Mouse (Mus musculus) kidney, embryonic 15.5 days (tissue): Measurements from ENCODE around the gene Arl2. TPM values are rescaled to one million over a fixed set of nuclear protein-coding genes. Genes with fewer than 3 reads are reported as not detected.
A peak's percentile ranks its signal among the peaks of the same experiment; 100 is the strongest.

ENCODE experiments used
- ATAC-seq: fragments of 200-750 bp; cut with Nextera tagmentation; replicated peaks from 2 replicates; pipeline ENCODE4 v1.8.0; 2017; ENCODE audit warnings: moderate TSS enrichment; ENCODE audit not compliant: low FRiP score
- H3K27ac ChIP-seq: fragments of 300-500 bp; sonication (generic); 2 replicates; pipeline ENCODE4 v1.5.1; 2015; ENCODE audit warnings: mild to moderate bottlenecking, inconsistent platforms
- H3K27me3 ChIP-seq: fragments of 300-500 bp; sonication (generic); 2 replicates; pipeline ENCODE4 v1.6.1; 2015; ENCODE audit warnings: inconsistent platforms
- H3K36me3 ChIP-seq: fragments of 300-500 bp; sonication (generic); 2 replicates; pipeline ENCODE4 v1.6.1; 2015; ENCODE audit warnings: inconsistent platforms
- H3K4me1 ChIP-seq: fragments of 300-500 bp; sonication (generic); 2 replicates; pipeline ENCODE4 v1.6.1; 2015; ENCODE audit warnings: inconsistent platforms
- H3K4me2 ChIP-seq: fragments of 300-500 bp; sonication (generic); 2 replicates; pipeline ENCODE4 v1.6.1; 2015; ENCODE audit warnings: moderate library complexity, mild to moderate bottlenecking, inconsistent platforms
- H3K4me3 ChIP-seq: fragments of 300-500 bp; sonication (generic); replicated peaks from 2 replicates; pipeline ENCODE4 v1.5.1; 2015; ENCODE audit warnings: mild to moderate bottlenecking, inconsistent platforms
- H3K9ac ChIP-seq: fragments of 300-500 bp; sonication (generic); 2 replicates; pipeline ENCODE4 v1.6.1; 2015; ENCODE audit warnings: mild to moderate bottlenecking, inconsistent platforms
- H3K9me3 ChIP-seq: fragments of 300-500 bp; sonication (generic); replicated peaks from 2 replicates; pipeline ENCODE4 v1.6.1; 2016; ENCODE audit warnings: inconsistent platforms
- WGBS: fragments of 180-500 bp; shearing (Covaris S2); methylation state at CpG from one replicate; pipeline ENCODE4 v1.1.7; 2015; ENCODE audit warnings: mixed read lengths; 5-methylcytosine and 5-hydroxymethylcytosine counted together
- polyA plus RNA-seq: library from polyadenylated mRNA; unstranded; fragments of >200 nt; fragmentation: Nextera tagmentation; extraction: Ambion mirVana; gene quantifications from 2 replicates; pipeline ENCODE4 v1.2.1, GENCODE M21; 2015

Gene Arl2
- polyA plus RNA-seq, 1 experiment from 2014 or later: 113 TPM

GRCm38 (mm10) chr19:6097847-6098246 lies 43.5 kb downstream of the Arl2 start:
- WGBS: 86% methylated on average over 3 of the region's 3 CpGs
- Histone ChIP-seq H3K4me3 (no peak overlapping the region), H3K4me1 (no peaks in the 10 kb centered on the region), H3K27me3 (no peaks in the 10 kb centered on the region), H3K36me3 (peaks cover 60% of the 10 kb centered on the region), H3K9ac (no peak overlapping the region), H3K27ac (no peak overlapping the region), H3K4me2 (no peak overlapping the region), H3K9me3 (no peaks in the 10 kb centered on the region)
- ATAC-seq: no peak

DNA sequence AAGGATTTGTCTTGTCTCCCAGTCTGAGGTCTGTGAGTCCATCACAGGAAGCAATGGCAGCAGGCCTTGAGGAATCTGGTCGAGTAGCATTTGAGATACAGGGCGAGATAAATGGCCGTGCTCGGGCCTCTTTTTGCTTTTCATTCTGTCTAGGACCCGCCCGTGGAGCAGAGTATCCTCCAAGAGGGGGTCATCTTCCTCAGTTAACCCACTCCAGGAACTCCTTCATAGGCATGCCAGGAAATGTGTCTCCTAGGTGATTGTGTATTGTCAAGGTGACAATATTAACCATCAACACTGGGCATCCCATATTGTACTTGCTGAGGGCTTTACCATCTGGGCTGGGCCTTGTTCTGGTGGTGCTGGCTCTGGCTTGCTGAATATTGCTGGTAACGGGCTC lies 47.2 kb downstream of the Arl2 start, which contains the start of gene AC131692.1:
TSS of gene AC131692.1 (plus strand) at position 301 of the 400 bp plus-strand sequence.
- WGBS: 86% methylated on average over 7 of the region's 7 CpGs
- no peak for ATAC-seq

GRCm38 (mm10) chr19:6088841-6089240 lies 52.5 kb downstream of the Arl2 start:
- Histone ChIP-seq H3K27ac (no peak overlapping the region), H3K4me1 (peaks cover 15% of the 10 kb centered on the region), H3K9me3 (no peaks in the 10 kb centered on the region), H3K4me2 (no peak overlapping the region), H3K9ac (no peak overlapping the region), H3K36me3 (peaks cover 77% of the 10 kb centered on the region), H3K4me3 (no peak overlapping the region), H3K27me3 (no peaks in the 10 kb centered on the region)
- no peak for ATAC-seq
- 91% methylated on average over 13 of the region's 13 CpGs for WGBS

More for the DNA sequence above, 47.2 kb downstream of the Arl2 start, which contains the start of gene AC131692.1:
- no peak within 1 kb of the TSS for H3K4me2 ChIP-seq
- H3K36me3 ChIP-seq: peaks cover 86% of the 10 kb centered on the region
- no peak within 1 kb of the TSS for H3K9ac ChIP-seq
- H3K4me1 ChIP-seq: no peaks in the 10 kb centered on the region
- H3K4me3 ChIP-seq: no peak within 1 kb of the TSS
- H3K27me3 ChIP-seq: no peaks in the 10 kb centered on the region
- no peaks in the 10 kb centered on the region for H3K9me3 ChIP-seq
- H3K27ac ChIP-seq: no peak within 1 kb of the TSS

GRCm38 (mm10) chr19:6085417-6085879 lies 55.9 kb downstream of the Arl2 start:
- under 1% methylated on average over 17 of the region's 17 CpGs for WGBS
- peak overlapping the region; percentile 67 for H3K9ac ChIP-seq
- peak overlapping the region; percentile 72 for H3K27ac ChIP-seq
- H3K27me3 ChIP-seq: no peaks in the 10 kb centered on the region
- peak overlapping the region; percentile 80 for H3K4me2 ChIP-seq
- ATAC-seq: peak; percentile 81
- peaks cover 23% of the 10 kb centered on the region for H3K4me1 ChIP-seq
- H3K4me3 ChIP-seq: peak overlapping the region; percentile 64
- H3K9me3 ChIP-seq: no peaks in the 10 kb centered on the region
- H3K36me3 ChIP-seq: peaks cover 73% of the 10 kb centered on the region

- H3K4me1 ChIP-seq: peaks cover 23% of the 10 kb centered on the region
- no peaks in the 10 kb centered on the region for H3K27me3 ChIP-seq
- peak within 1 kb of the TSS; percentile 67 for H3K9ac ChIP-seq
- WGBS: under 1% methylated on average over 58 of the region's 58 CpGs
- peaks cover 73% of the 10 kb centered on the region for H3K36me3 ChIP-seq
- H3K4me3 ChIP-seq: peak within 1 kb of the TSS; percentile 64
- H3K27ac ChIP-seq: peak within 1 kb of the TSS; percentile 72
- peak within 1 kb of the TSS; percentile 80 for H3K4me2 ChIP-seq
- no peaks in the 10 kb centered on the region for H3K9me3 ChIP-seq
- ATAC-seq: peak; percentile 89
Measured at GRCm38 (mm10) chr19:6084478-6085248, 56.7 kb downstream of the Arl2 start, which contains the start of the genes Zfpl1 and Cdca5. Gene Zfpl1, minus strand, starts transcription at chr19:6084956. Gene Cdca5, plus strand, starts transcription at chr19:6084983.

Other genes starting within 250 kb of the Arl2 start
- gene Tigd3, start 247.4 kb downstream of the Arl2 start, polyA plus RNA-seq: 4.2 and 4.7 TPM in 2 replicates
- gene Dpf2, start 228.5 kb downstream of the Arl2 start, polyA plus RNA-seq: 166 and 178 TPM in 2 replicates
- gene Cdc42ep2, start 216.7 kb downstream of the Arl2 start, polyA plus RNA-seq: 13.4 and 15.5 TPM in 2 replicates
- gene Pola2, start 177.3 kb downstream of the Arl2 start, polyA plus RNA-seq: 75.3 and 83.2 TPM in 2 replicates
- not detected in 2 replicates for gene Slc22a20, start 155.4 kb downstream of the Arl2 start, polyA plus RNA-seq
- 8.4 and 11.1 TPM in 2 replicates for gene Capn1, start 125.7 kb downstream of the Arl2 start, polyA plus RNA-seq
- gene Syvn1, start 95.0 kb downstream of the Arl2 start, polyA plus RNA-seq: 35.6 and 38.5 TPM in 2 replicates
- 77.9 and 81.6 TPM in 2 replicates for gene Mrpl49, start 83.8 kb downstream of the Arl2 start, polyA plus RNA-seq
- 741 and 838 TPM in 2 replicates for gene Fau, start 83.7 kb downstream of the Arl2 start, polyA plus RNA-seq
- 33.0 and 33.2 TPM in 2 replicates for gene Znhit2, start 80.4 kb downstream of the Arl2 start, polyA plus RNA-seq
- gene Tm7sf2, start 73.2 kb downstream of the Arl2 start, polyA plus RNA-seq: 23.6 and 24.9 TPM in 2 replicates
- 70.3 and 78.5 TPM in 2 replicates for gene Vps51, start 64.3 kb downstream of the Arl2 start, polyA plus RNA-seq
- not detected in 2 replicates for gene Tmem262, start 61.5 kb downstream of the Arl2 start, polyA plus RNA-seq
- gene Gm28374, start 59.3 kb downstream of the Arl2 start, polyA plus RNA-seq: 1.6 and 2.0 TPM in 2 replicates
- gene Zfpl1, start 56.6 kb downstream of the Arl2 start, polyA plus RNA-seq: 73.7 and 79.5 TPM in 2 replicates
- 44.8 and 45.8 TPM in 2 replicates for gene Cdca5, start 56.6 kb downstream of the Arl2 start, polyA plus RNA-seq
- gene AC131692.1, start 47.1 kb downstream of the Arl2 start, polyA plus RNA-seq: 0.34 and 0.55 TPM in 2 replicates
- gene Naaladl1, start 35.8 kb downstream of the Arl2 start, polyA plus RNA-seq: 0.51 and 0.54 TPM in 2 replicates
- gene Sac3d1, start 22.9 kb downstream of the Arl2 start, polyA plus RNA-seq: 44.0 and 47.2 TPM in 2 replicates
- gene Snx15, start 13.2 kb downstream of the Arl2 start, polyA plus RNA-seq: 32.3 and 34.2 TPM in 2 replicates
- 0.52 and 0.54 TPM in 2 replicates for gene Batf2, start 565 bp downstream of the Arl2 start, polyA plus RNA-seq
- not detected in 2 replicates for gene Majin, start 42.8 kb upstream of the Arl2 start, polyA plus RNA-seq
- 0.39 and 0.74 TPM in 2 replicates for gene Gpha2, start 84.8 kb upstream of the Arl2 start, polyA plus RNA-seq
- gene Ppp2r5b, start 94.3 kb upstream of the Arl2 start, polyA plus RNA-seq: 22.9 and 27.6 TPM in 2 replicates
- 9.8 and 12.1 TPM in 2 replicates for gene Atg2a, start 100.1 kb upstream of the Arl2 start, polyA plus RNA-seq
- 67.8 and 81.8 TPM in 2 replicates for gene Ehd1, start 135.2 kb upstream of the Arl2 start, polyA plus RNA-seq
- 0.78 and 1.0 TPM in 2 replicates for gene Cdc42bpg, start 164.9 kb upstream of the Arl2 start, polyA plus RNA-seq
- gene Men1, start 193.4 kb upstream of the Arl2 start, polyA plus RNA-seq: 82.1 and 91.8 TPM in 2 replicates
- 18.7 and 21.9 TPM in 2 replicates for gene Map4k2, start 199.6 kb upstream of the Arl2 start, polyA plus RNA-seq
- gene Sf1, start 222.1 kb upstream of the Arl2 start, polyA plus RNA-seq: 155 and 165 TPM in 2 replicates
- gene Pygm, start 242.9 kb upstream of the Arl2 start, polyA plus RNA-seq: 28.2 and 30.4 TPM in 2 replicates